Mouse (Mus musculus): Measurements from ENCODE around the gene Ccdc57. TPM values are rescaled to one million over a fixed set of nuclear protein-coding genes. Genes with fewer than 3 reads are reported as not detected.
A peak's percentile ranks its signal among the peaks of the same experiment; 100 is the strongest.

Ccdc57 gene
- total RNA-seq, 1 experiment from 2014 or later = 9.2 TPM

DNA sequence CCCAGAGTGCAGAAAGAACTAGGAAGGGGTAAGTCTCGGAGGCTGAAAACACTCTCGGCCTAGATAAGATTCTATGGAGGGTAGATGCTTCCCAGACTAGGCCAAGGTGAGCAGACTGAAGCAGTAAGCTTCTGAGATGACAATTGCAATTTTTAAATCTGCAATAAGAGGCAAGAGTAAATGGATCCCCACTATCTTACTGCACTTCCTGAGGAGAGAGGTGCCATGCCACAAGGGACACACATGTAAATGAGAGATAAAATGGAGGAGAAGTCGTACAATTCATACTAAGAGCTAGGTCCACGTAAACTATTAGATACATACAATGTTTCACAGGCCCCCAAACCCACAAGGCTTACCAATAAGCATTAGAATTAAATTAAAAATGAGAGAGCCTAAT lies 4.2 kb downstream of the Ccdc57 start:
- no peak for ATAC-seq (replicated peaks in 1 of 2; ENCODE audit: insufficient read depth in 1 of 2, low FRiP score in 2 of 2, low TSS enrichment in 1 of 2, low read depth in 1 of 2, poor library complexity in 2 of 2, severe bottlenecking in 2 of 2)

- no peak for ATAC-seq (replicated peaks in 1 of 2; ENCODE audit: insufficient read depth in 1 of 2, low FRiP score in 2 of 2, low TSS enrichment in 1 of 2, low read depth in 1 of 2, poor library complexity in 2 of 2, severe bottlenecking in 2 of 2)
Measured at GRCm38 (mm10) chr11:120922528-120922927, 10.1 kb downstream of the Ccdc57 start.

DNA sequence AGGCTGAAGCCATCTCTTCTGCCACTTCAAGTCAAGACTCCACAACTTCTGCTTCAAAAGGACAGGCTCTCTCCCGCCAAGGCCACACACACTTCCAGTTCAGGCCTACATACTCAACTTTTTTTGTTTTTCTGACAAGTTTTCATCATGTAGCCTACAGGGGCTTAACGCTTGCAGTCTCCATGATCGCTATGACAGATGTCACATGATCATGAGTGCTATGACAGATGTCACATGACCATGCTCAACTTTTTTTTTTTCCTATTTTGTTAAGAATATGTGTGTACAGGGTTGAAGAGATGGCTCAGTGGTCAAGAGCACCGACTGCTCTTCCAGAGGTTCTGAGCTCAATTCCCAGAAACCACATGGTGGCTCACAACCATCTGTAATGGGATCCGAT lies 14.9 kb downstream of the Ccdc57 start:
- ATAC-seq (replicated peaks in 1 of 2; ENCODE audit: insufficient read depth in 1 of 2, low FRiP score in 2 of 2, low TSS enrichment in 1 of 2, low read depth in 1 of 2, poor library complexity in 2 of 2, severe bottlenecking in 2 of 2) = no peak

DNA sequence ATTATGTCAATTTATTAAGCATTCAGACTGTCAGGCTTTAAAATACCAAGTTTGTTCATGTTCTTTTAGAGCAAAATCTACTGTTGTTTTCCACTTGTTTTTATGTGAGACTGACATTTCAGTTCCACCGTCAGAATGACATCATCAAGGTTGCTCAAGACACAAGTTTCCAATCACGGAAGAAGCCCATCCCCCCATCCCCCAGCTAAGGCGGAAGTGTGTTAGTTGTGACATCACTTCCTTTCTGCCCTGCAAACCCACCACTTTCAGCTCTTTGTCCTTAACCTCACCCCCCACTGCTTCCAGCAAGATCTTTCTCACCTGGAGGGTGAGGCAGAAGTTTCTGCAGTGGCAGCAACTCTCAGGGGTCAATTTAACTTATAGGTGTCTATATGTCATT lies 16.2 kb downstream of the Ccdc57 start:
- ATAC-seq (replicated peaks in 1 of 2; ENCODE audit: insufficient read depth in 1 of 2, low FRiP score in 2 of 2, low TSS enrichment in 1 of 2, low read depth in 1 of 2, poor library complexity in 2 of 2, severe bottlenecking in 2 of 2) = peak; percentile 12 to 74; a peak in 1 of 4 replicates

GRCm38 (mm10) chr11:120913796-120914195 lies 18.9 kb downstream of the Ccdc57 start:
- no peak for ATAC-seq (replicated peaks in 1 of 2; ENCODE audit: insufficient read depth in 1 of 2, low FRiP score in 2 of 2, low TSS enrichment in 1 of 2, low read depth in 1 of 2, poor library complexity in 2 of 2, severe bottlenecking in 2 of 2)

GRCm38 (mm10) chr11:120905430-120905873 lies 27.2 kb downstream of the Ccdc57 start:
- ATAC-seq (replicated peaks in 1 of 2; ENCODE audit: insufficient read depth in 1 of 2, low FRiP score in 2 of 2, low TSS enrichment in 1 of 2, low read depth in 1 of 2, poor library complexity in 2 of 2, severe bottlenecking in 2 of 2) = peak; percentile 95 to 97

DNA sequence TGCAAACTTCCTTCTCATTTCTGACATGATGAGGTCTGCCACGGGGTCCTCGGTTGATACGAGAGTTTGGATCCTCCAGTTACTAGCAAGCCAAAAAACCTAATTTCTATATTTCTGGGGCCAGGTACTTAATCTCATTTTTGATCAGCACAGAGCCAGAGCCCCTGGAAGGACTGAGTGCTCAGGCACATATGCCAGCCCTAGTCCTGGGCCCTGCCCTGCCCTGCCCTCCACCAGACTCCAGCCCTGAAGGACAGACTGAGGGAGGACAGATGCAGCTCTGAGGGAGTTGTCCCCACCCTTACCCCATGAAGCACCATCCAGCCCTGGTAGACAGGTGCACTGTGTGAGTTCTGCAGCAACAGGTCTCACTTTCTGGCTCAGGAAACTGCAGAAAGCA lies 28.1 kb downstream of the Ccdc57 start:
- ATAC-seq (replicated peaks in 1 of 2; ENCODE audit: insufficient read depth in 1 of 2, low FRiP score in 2 of 2, low TSS enrichment in 1 of 2, low read depth in 1 of 2, poor library complexity in 2 of 2, severe bottlenecking in 2 of 2) = no peak

- ATAC-seq (replicated peaks in 1 of 2; ENCODE audit: insufficient read depth in 1 of 2, low FRiP score in 2 of 2, low TSS enrichment in 1 of 2, low read depth in 1 of 2, poor library complexity in 2 of 2, severe bottlenecking in 2 of 2) = no peak
Measured at GRCm38 (mm10) chr11:120903159-120903850, 29.4 kb downstream of the Ccdc57 start.

GRCm38 (mm10) chr11:120902487-120903142 lies 30.1 kb downstream of the Ccdc57 start:
- no peak for ATAC-seq (replicated peaks in 1 of 2; ENCODE audit: insufficient read depth in 1 of 2, low FRiP score in 2 of 2, low TSS enrichment in 1 of 2, low read depth in 1 of 2, poor library complexity in 2 of 2, severe bottlenecking in 2 of 2)

GRCm38 (mm10) chr11:120901729-120902486 lies 30.8 kb downstream of the Ccdc57 start:
- no peak for ATAC-seq (replicated peaks in 1 of 2; ENCODE audit: insufficient read depth in 1 of 2, low FRiP score in 2 of 2, low TSS enrichment in 1 of 2, low read depth in 1 of 2, poor library complexity in 2 of 2, severe bottlenecking in 2 of 2)

- ATAC-seq (replicated peaks in 1 of 2; ENCODE audit: insufficient read depth in 1 of 2, low FRiP score in 2 of 2, low TSS enrichment in 1 of 2, low read depth in 1 of 2, poor library complexity in 2 of 2, severe bottlenecking in 2 of 2) = no peak
Measured at GRCm38 (mm10) chr11:120900276-120901244, 32.1 kb downstream of the Ccdc57 start.

- peak in 1 of 2 experiments; percentile 41; a peak in 1 of 4 replicates for ATAC-seq (replicated peaks in 1 of 2; ENCODE audit: insufficient read depth in 1 of 2, low FRiP score in 2 of 2, low TSS enrichment in 1 of 2, low read depth in 1 of 2, poor library complexity in 2 of 2, severe bottlenecking in 2 of 2)
Measured at GRCm38 (mm10) chr11:120898114-120898548, 34.5 kb downstream of the Ccdc57 start.

- ATAC-seq (replicated peaks in 1 of 2; ENCODE audit: insufficient read depth in 1 of 2, low FRiP score in 2 of 2, low TSS enrichment in 1 of 2, low read depth in 1 of 2, poor library complexity in 2 of 2, severe bottlenecking in 2 of 2) = no peak
Measured at GRCm38 (mm10) chr11:120895441-120895840, 37.2 kb downstream of the Ccdc57 start.

DNA sequence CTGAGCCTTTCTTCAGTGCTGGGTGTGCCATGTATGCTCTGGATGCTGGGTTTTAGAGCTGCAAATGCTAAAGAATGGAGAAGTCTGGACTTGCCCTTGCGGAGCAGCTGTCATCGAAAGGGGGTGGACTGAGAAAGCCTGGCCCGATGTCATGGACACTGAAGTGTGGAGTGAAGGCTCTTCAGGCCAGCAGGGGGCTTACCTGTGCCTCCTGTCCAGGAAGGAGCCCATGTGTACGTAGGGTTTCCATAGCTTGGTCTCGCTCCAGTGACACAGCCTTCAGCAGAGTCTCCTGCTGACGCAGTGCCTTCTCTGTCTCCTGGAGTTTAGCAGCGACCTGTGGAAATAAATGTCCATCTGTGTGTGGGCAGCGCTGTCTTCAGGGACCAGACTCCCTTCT lies 38.3 kb downstream of the Ccdc57 start:
- no peak for ATAC-seq (replicated peaks in 1 of 2; ENCODE audit: insufficient read depth in 1 of 2, low FRiP score in 2 of 2, low TSS enrichment in 1 of 2, low read depth in 1 of 2, poor library complexity in 2 of 2, severe bottlenecking in 2 of 2)

DNA sequence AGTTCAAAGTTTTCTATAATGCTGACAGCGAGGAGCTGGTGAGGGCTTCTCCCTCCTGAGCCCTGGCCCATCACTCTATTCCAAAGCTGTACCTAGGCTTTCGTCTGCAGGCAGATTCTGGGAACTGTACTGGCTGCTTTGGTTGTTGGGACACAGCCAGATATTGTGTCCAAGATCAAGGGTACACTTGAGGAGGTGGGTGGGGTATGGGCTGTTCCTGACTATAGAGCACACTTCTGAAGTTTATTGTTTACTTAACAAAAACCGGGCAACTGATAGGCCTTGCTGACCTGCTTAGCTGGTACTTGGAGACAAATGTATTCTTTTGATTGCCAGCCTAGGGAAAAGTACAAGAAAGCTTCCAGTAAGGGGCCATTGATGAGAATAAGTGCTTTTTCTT lies 43.5 kb downstream of the Ccdc57 start:
- ATAC-seq (replicated peaks in 1 of 2; ENCODE audit: insufficient read depth in 1 of 2, low FRiP score in 2 of 2, low TSS enrichment in 1 of 2, low read depth in 1 of 2, poor library complexity in 2 of 2, severe bottlenecking in 2 of 2) = no peak

DNA sequence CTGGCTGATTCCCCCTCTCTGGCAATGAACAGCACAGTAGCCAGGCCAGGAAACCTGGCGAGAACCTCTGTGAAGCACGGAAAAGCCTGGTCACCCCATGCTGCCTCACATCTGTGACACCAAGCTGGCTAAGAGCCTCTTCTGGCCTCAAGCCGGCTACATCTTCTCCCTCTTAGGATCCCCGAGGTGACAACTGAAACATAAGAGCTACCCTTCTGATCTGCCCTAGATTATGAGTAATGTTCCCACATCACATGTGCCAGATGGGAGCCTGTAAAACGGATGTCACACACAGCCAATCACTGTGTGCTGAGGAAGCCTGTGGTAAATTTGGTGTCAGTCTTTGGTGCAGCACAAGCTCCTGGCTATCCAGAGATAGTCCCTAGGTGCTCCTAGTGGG lies 44.0 kb downstream of the Ccdc57 start:
- ATAC-seq (replicated peaks in 1 of 2; ENCODE audit: insufficient read depth in 1 of 2, low FRiP score in 2 of 2, low TSS enrichment in 1 of 2, low read depth in 1 of 2, poor library complexity in 2 of 2, severe bottlenecking in 2 of 2) = no peak

- ATAC-seq (replicated peaks in 1 of 2; ENCODE audit: insufficient read depth in 1 of 2, low FRiP score in 2 of 2, low TSS enrichment in 1 of 2, low read depth in 1 of 2, poor library complexity in 2 of 2, severe bottlenecking in 2 of 2) = no peak
Measured at GRCm38 (mm10) chr11:120887502-120887901, 45.2 kb downstream of the Ccdc57 start.
